In genomic region chr9:64918560-64918959, GRCm38 (mm10) we compare ENCODE assay signal across 9 mouse cellular contexts. TPM values are rescaled to one million over a fixed set of nuclear protein-coding genes. Genes with fewer than 3 reads are reported as not detected.
A peak's percentile ranks its signal among the peaks of the same experiment; 100 is the strongest.
DNase-seq lines count a peak whose midpoint lies in the region; ATAC-seq and TF ChIP-seq lines count a peak whose summit lies in the region.
"Had no signal": no experiment of that assay in that cellular context is flagged by ENCODE, and none has a peak within 500 bp of the region (broad histone marks: within the 10 kb centered on the region; RNA-seq: fewer than 3 reads in every experiment).

No protein-coding gene starts in this region.

- H3K4me1 ChIP-seq in heart, embryonic 14.5 days (ENCODE audit: control insufficient read depth in 2 of 2, insufficient read depth in 2 of 2, low read length in 2 of 2) = no peaks in the 10 kb centered on the region
- peaks cover 1% of the 10 kb centered on the region; the same call in 1 of the 2 replicates for H3K4me1 ChIP-seq in heart, adult 2 months (ENCODE audit: control insufficient read depth, insufficient read depth, low read length)
- no peaks in the 10 kb centered on the region for H3K4me1 ChIP-seq in liver, postnatal 0 days (ENCODE audit: insufficient read depth)

- intact Hi-C loops in heart, adult 2 months (cut with DNase I) = no loop called here

- peaks cover 11% of the 10 kb centered on the region for H3K36me3 ChIP-seq in heart, embryonic 14.5 days (ENCODE audit: control insufficient read depth, insufficient read depth, low read length)
- no peaks in the 10 kb centered on the region for H3K36me3 ChIP-seq in heart, adult 2 months (ENCODE audit: control insufficient read depth, insufficient read depth, low read length)
- H3K36me3 ChIP-seq in liver, postnatal 0 days (replicated peaks; ENCODE audit: insufficient read depth, low read length) = peaks cover 67% of the 10 kb centered on the region

- ATAC-seq in heart, embryonic 14.5 days (ENCODE audit: insufficient number of reproducible peaks, insufficient read depth, low FRiP score, low read depth) = no peak
- no peak; the same call in 1 of the 2 replicates for ATAC-seq in liver, postnatal 0 days
- no peak for ATAC-seq in monocyte, adult 5-6 weeks (replicated peaks; ENCODE audit: insufficient number of reproducible peaks, low FRiP score, low TSS enrichment, poor library complexity, severe bottlenecking)

- H3K4me2 ChIP-seq in heart, embryonic 14.5 days (ENCODE audit: low read length) = peak overlapping the region; percentile 61
- peak overlapping the region; percentile 45 for H3K4me2 ChIP-seq in liver, postnatal 0 days (ENCODE audit: low read depth, low read length)

- peak overlapping the region; percentile 54 for H3K9ac ChIP-seq in heart, embryonic 14.5 days (ENCODE audit: low read length)
- no peak overlapping the region for H3K9ac ChIP-seq in heart, adult 2 months (ENCODE audit: low read depth, low read length)
- H3K9ac ChIP-seq in liver, postnatal 0 days (replicated peaks) = no peak overlapping the region

- H3K4me3 ChIP-seq in heart, embryonic 14.5 days (ENCODE audit: control insufficient read depth in 1 of 2, insufficient read depth in 1 of 2, low read depth in 1 of 2, low read length in 2 of 2) = peak overlapping the region; percentile 32 to 56
- H3K4me3 ChIP-seq in heart, adult 2 months = no peak overlapping the region
- H3K4me3 ChIP-seq in liver, postnatal 0 days (ENCODE audit: low read depth, low read length) = peak overlapping the region; percentile 22; the same call in 1 of the 2 replicates

- H3K9me3 ChIP-seq in heart, embryonic 14.5 days (ENCODE audit: control insufficient read depth, low read length) = 0 out of 2 replicates have a peak, but pooled peaks cover 2% of the 10 kb centered on the region
- H3K9me3 ChIP-seq in liver, postnatal 0 days (ENCODE audit: low read length) = no peaks in the 10 kb centered on the region
- H3K9me3 ChIP-seq: G1E had no signal

- H3K27ac ChIP-seq in heart, embryonic 14.5 days (replicated peaks in 1 of 2; ENCODE audit: control insufficient read depth in 1 of 2, insufficient read depth in 1 of 2, low read depth in 2 of 2, low read length in 2 of 2) = peak overlapping the region in 1 of 2 experiments; percentile 37; a peak in 1 of 4 replicates
- no peak overlapping the region for H3K27ac ChIP-seq in heart, adult 2 months
- H3K27ac ChIP-seq in liver, postnatal 0 days (ENCODE audit: low read depth) = no peak overlapping the region

- no peak for TF ChIP-seq CTCF in heart, adult 2 months (IDR thresholded peaks at IDR 0.05)
- TF ChIP-seq CTCF in liver, postnatal 0 days (IDR thresholded peaks at IDR 0.05; ENCODE audit: low read depth) = no peak

- no peak for DNase-seq in heart, adult 2 months
- peak; percentile 94 for DNase-seq in R1 (ENCODE audit: low read depth, low spot score)
- peak; percentile 46 for DNase-seq in gonadal fat pad, adult 2 months (ENCODE audit: low read depth)
- no peak for DNase-seq in liver, postnatal 0 days
- DNase-seq in thymus, postnatal 10 days (ENCODE audit: low spot score in 2 of 2) = peak; percentile 44 to 62
- DNase-seq in urinary bladder, postnatal 4 days (ENCODE audit: low spot score in 2 of 2) = no peak

- no peaks in the 10 kb centered on the region for H3K27me3 ChIP-seq in heart, embryonic 14.5 days (ENCODE audit: control insufficient read depth, insufficient read depth, low read length)
- no peaks in the 10 kb centered on the region for H3K27me3 ChIP-seq in heart, adult 2 months (ENCODE audit: control insufficient read depth, insufficient read depth, low read length)
- H3K27me3 ChIP-seq in liver, postnatal 0 days (ENCODE audit: insufficient read depth, low read length) = no peaks in the 10 kb centered on the region

- TF ChIP-seq EP300 in heart, adult 2 months (IDR thresholded peaks at IDR 0.05; ENCODE audit: insufficient read depth, low read depth, low read length) = no peak
- no peak for TF ChIP-seq EP300 in liver, postnatal 0 days (IDR thresholded peaks at IDR 0.05; ENCODE audit: low read depth)

- TF ChIP-seq POLR2A in heart, adult 2 months (IDR thresholded peaks at IDR 0.05; ENCODE audit: insufficient read depth, low read depth, low read length) = no peak

- no peaks in the 10 kb centered on the region for H3K79me2 ChIP-seq in heart, adult 2 months (replicated peaks; ENCODE audit: control insufficient read depth, insufficient read depth, low read length)

- 26% methylated on average over 16 of the region's 16 CpGs for WGBS in heart, embryonic 14.5 days
- 61% methylated on average over 16 of the region's 16 CpGs for WGBS in heart, adult 2 months
- 42% methylated on average over 16 of the region's 16 CpGs for WGBS in liver, postnatal 0 days (ENCODE audit: insufficient replicate concordance)

RNA-seq across cellular contexts. Expression of gene Slc24a1, which starts 32.8 kb away (rescaled TPM):
- 0.05 TPM in 2 replicates for polyA plus RNA-seq in heart, embryonic 14.5 days (2014; fragmentation: Nextera tagmentation; extraction: Ambion mirVana)
- under 1 TPM; 0.05 to 0.10 TPM for total RNA-seq in heart, adult 2 months (2021)
- polyA plus RNA-seq in heart, adult 2 months (2012; rRNA removed) = 0.02 TPM in 1 of 2 replicates, not detected in the other
- 0.04 TPM in 2 replicates for polyA plus RNA-seq in gonadal fat pad, adult 2 months (2012; rRNA removed)
- polyA plus RNA-seq in liver, postnatal 0 days (2015; fragmentation: Nextera tagmentation; extraction: Ambion mirVana) = 0.02 and 0.04 TPM in 2 replicates
- total RNA-seq in monocyte, adult 5-6 weeks (2017) = 0.19 to 0.29 TPM (median 0.21 TPM) in 3 replicates
- polyA plus RNA-seq: G1E had no signal

RNA-seq across cellular contexts. Expression of gene Ints14, which starts 42.1 kb away (rescaled TPM):
- 39.0 and 41.1 TPM in 2 replicates for polyA plus RNA-seq in heart, embryonic 14.5 days (2014; fragmentation: Nextera tagmentation; extraction: Ambion mirVana)
- total RNA-seq in heart, adult 2 months (2021) = 10 to 100 TPM; 14.0 to 15.3 TPM
- 11.0 and 20.5 TPM in 2 replicates for polyA plus RNA-seq in heart, adult 2 months (2012; rRNA removed)
- 17.1 and 17.7 TPM in 2 replicates for polyA plus RNA-seq in gonadal fat pad, adult 2 months (2012; rRNA removed)
- polyA plus RNA-seq in liver, postnatal 0 days (2015; fragmentation: Nextera tagmentation; extraction: Ambion mirVana) = 10.5 and 11.1 TPM in 2 replicates
- total RNA-seq in monocyte, adult 5-6 weeks (2017) = 17.2 to 23.3 TPM (median 19.5 TPM) in 3 replicates

Comparison
In these comparisons a context has a peak if more than half of its experiments do, and no peak if none do; other contexts are left out.
1. DNase-seq: peak in R1 (single experiment), gonadal fat pad, adult 2 months (single experiment) and thymus, postnatal 10 days (2 of 2); none in heart, adult 2 months (0 of 2), liver, postnatal 0 days (single experiment) and urinary bladder, postnatal 4 days (0 of 2).